Mouse (Mus musculus) liver, postnatal 0 days (tissue): ENCODE data around the gene Zfp628. TPM values are rescaled to one million over a fixed set of nuclear protein-coding genes. Genes with fewer than 3 reads are reported as not detected.

Source experiments
- ATAC-seq: fragments of 200-750 bp; cut with Nextera tagmentation; 2 replicates; pipeline ENCODE4 v1.8.0; 2017; ENCODE audit warnings: mild to moderate bottlenecking, moderate library complexity
- DNase-seq: peaks from one replicate; pipeline ENCODE4 v3.0.0-alpha.2; 2016
- H3K27ac ChIP-seq: fragments of 300-500 bp; sonication (generic); 2 replicates; pipeline ENCODE4 v1.5.1; 2014; ENCODE audit warnings: antibody characterized with exemption, moderate library complexity, mild to moderate bottlenecking, low read depth
- H3K27me3 ChIP-seq: fragments of 300-500 bp; sonication (generic); 2 replicates; pipeline ENCODE4 v1.6.1; 2014; ENCODE audit warnings: low read length, control low read depth, mixed read lengths; ENCODE audit not compliant: insufficient read depth
- H3K36me3 ChIP-seq: fragments of 300-500 bp; sonication (generic); replicated peaks from 2 replicates; pipeline ENCODE4 v1.6.1; 2014; ENCODE audit warnings: mild to moderate bottlenecking, control low read depth, low read length, moderate library complexity, mixed read lengths; ENCODE audit not compliant: insufficient read depth
- H3K4me1 ChIP-seq: fragments of 300-500 bp; sonication (generic); 2 replicates; pipeline ENCODE4 v1.6.1; 2014; ENCODE audit warnings: antibody characterized with exemption, mild to moderate bottlenecking, control low read depth; ENCODE audit not compliant: insufficient read depth
- H3K4me2 ChIP-seq: fragments of 300-500 bp; sonication (generic); 2 replicates; pipeline ENCODE4 v1.6.1; 2014; ENCODE audit warnings: low read depth, mild to moderate bottlenecking, low read length, moderate library complexity, mixed read lengths
- H3K4me3 ChIP-seq: fragments of 300-500 bp; sonication (generic); 2 replicates; pipeline ENCODE4 v1.5.1; 2014; ENCODE audit warnings: low read depth, low read length
- H3K9ac ChIP-seq: fragments of 300-500 bp; sonication (generic); replicated peaks from 2 replicates; pipeline ENCODE4 v1.6.1; 2014; ENCODE audit warnings: mild to moderate bottlenecking, moderate library complexity
- H3K9me3 ChIP-seq: fragments of 300-500 bp; sonication (generic); 2 replicates; pipeline ENCODE4 v1.6.1; 2016; ENCODE audit warnings: mild to moderate bottlenecking, control low read depth, low read length, mixed read lengths
- CTCF ChIP-seq: sonication (generic); IDR thresholded peaks from 2 replicates; pipeline ENCODE4 v1.5.1; 2016; ENCODE audit warnings: antibody characterized with exemption, low read depth
- EP300 ChIP-seq: IDR thresholded peaks from 2 replicates; pipeline ENCODE4 v1.6.1; 2016; ENCODE audit warnings: antibody characterized with exemption, low read depth, mild to moderate bottlenecking
- WGBS: fragments of 180-500 bp; shearing (Covaris S2); extraction: QIAGEN DNeasy Blood & Tissue Kit; methylation state at CpG from one replicate; pipeline ENCODE4 v1.1.7; 2014; ENCODE audit not compliant: insufficient replicate concordance; 5-methylcytosine and 5-hydroxymethylcytosine counted together
- polyA plus RNA-seq: library from polyadenylated mRNA; unstranded; fragments of >200 nt; fragmentation: Nextera tagmentation; extraction: Ambion mirVana; gene quantifications from 2 replicates; pipeline ENCODE4 v1.2.1, GENCODE M21; 2015

The Zfp628 gene
- polyA plus RNA-seq: 0.90 and 1.0 TPM in 2 replicates

DNA sequence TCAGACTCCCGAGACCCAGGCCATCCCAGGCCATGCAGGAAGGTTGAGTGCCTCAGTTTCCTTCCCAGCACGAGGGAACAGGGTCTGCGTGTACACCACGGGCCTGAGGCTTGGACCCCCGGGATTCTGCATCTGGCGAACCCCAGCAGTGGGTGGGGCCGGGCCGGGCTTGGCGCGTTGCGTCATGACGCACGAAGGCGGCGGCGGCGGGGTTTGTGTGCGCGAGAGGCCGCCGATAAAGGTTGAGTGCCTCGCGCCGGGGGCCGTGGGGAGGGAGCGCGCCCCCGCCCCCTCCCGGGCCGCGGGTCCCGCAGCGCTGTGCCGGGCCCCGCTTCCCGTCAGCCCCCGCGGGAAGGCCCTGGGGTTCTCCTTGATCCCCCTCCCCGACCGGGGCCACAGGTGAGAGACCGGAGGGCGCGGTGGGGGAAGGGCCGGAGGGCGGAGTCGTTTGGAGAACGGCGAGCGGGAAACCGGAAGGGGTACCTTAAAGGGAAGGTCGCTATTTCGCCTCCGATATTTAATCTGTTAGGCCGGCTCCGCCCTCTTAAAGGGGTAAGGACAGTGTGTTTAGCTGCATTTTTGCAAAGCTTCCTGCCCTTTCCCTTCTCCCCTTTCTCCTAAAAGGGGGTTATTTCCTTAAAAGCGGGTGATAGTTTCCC, at the start of gene Zfp628:
TSS of gene Zfp628 (plus strand) at position 211 of the 659 bp plus-strand sequence.
- peak; percentile 94 for DNase-seq
- Histone ChIP-seq H3K9ac (peak within 1 kb of the TSS; percentile 92), H3K27ac (peak within 1 kb of the TSS; percentile 94), H3K9me3 (no peaks in the 10 kb centered on the region), H3K4me3 (peak within 1 kb of the TSS; percentile 84), H3K4me2 (peak within 1 kb of the TSS; percentile 91), H3K4me1 (peaks cover 20% of the 10 kb centered on the region), H3K27me3 (no peaks in the 10 kb centered on the region), H3K36me3 (peaks cover 23% of the 10 kb centered on the region)
- 2% methylated on average over 47 of the region's 56 CpGs for WGBS
- ATAC-seq: peak; percentile 94
- TF ChIP-seq CTCF: no peak
- TF ChIP-seq EP300: peak; percentile 55; the same call in 1 of the 2 replicates

DNA sequence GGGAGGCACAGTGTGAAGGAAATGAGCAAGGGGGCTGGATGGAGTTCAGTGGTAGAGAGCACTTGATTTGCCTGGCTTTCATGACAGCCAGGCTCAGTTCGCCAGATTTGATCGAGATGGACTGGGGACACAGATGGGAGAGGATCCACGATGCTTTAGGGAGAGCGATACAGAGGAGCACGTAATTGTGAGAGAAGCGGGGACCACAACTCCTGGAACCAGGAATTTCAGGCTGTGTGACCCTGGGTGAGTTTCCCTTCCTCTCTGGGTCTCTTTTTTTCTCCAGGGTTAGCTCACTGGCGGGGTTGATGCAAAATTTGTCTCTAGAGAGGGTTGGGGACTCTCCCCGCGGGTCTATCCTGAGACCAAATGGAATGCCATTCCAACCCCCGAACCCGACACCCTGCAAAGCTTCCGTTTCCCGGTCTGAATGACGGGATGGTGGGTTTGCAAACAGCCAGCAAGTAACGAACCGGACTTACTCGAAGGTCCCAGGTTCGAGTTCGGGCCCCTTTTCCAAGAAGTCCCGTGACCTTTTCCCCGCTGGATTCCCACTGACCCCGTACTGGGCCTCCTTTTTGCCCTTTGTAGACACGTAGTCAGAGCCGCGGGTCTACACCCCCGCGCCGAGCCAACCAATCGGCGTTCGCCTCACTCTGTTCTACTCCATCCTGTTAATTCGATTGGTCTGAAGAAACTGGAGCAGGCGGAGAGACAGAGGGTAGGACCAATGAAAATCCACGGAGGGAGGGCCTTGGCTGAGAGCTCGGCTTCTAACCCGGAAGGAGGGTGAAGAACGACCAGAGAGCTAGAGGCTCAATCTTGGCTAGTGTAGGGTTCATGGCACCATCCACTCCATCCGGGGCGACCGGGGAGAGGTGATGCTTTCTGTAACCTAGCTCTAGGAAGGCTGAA, 49.2 kb upstream of the Zfp628 start:
- Histone ChIP-seq H3K4me1 (peaks cover 21% of the 10 kb centered on the region), H3K27me3 (no peaks in the 10 kb centered on the region), H3K9ac (peak overlapping the region; percentile 83), H3K4me2 (peak overlapping the region; percentile 84), H3K27ac (peak overlapping the region; percentile 93), H3K36me3 (no peaks in the 10 kb centered on the region), H3K4me3 (peak overlapping the region; percentile 69), H3K9me3 (no peaks in the 10 kb centered on the region)
- DNase-seq (peak; percentile 95), ATAC-seq (peak; percentile 100)
- TF ChIP-seq CTCF (no peak), EP300 (peak; percentile 61; the same call in 1 of the 2 replicates)
- whole genome bisulfite sequencing: 5% methylated on average over 40 of the region's 40 CpGs

DNA sequence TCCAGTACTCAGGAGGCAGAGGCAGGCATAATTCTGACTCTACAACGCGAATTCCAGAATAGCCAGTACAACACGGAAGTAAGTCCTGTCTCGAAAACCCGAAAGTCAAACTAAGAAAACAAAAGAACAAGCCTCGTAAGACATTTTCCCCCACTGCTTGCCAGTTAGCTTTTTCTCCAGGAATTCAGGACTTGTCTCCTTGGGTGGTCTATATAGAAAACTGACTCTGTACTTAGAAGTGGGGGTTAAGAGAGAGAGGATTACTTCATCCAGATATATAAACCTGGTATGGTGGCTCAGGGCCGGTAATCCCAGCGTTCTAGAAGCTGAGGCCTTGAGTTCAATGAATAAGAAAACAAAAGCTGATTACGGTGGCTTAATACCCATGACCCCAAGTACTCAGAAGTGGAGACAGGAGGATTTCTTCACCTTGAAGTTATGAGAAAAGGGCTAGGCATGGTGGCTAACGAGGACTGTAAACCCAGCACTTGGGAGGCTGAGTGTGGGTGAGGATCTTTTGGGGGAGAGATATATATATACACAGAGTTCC, 48.3 kb upstream of the Zfp628 start:
- DNase-seq (no peak), ATAC-seq (0 out of 2 replicates have a peak, but pooled peaks have one; percentile 1)
- Histone ChIP-seq H3K4me1 (peaks cover 21% of the 10 kb centered on the region), H3K27me3 (no peaks in the 10 kb centered on the region), H3K9me3 (no peaks in the 10 kb centered on the region), H3K4me2 (peak overlapping the region; percentile 84), H3K36me3 (no peaks in the 10 kb centered on the region), H3K9ac (peak overlapping the region; percentile 83), H3K4me3 (peak overlapping the region; percentile 69), H3K27ac (peak overlapping the region; percentile 93)
- 32% methylated on average over 10 of the region's 10 CpGs for WGBS
- TF ChIP-seq EP300 (no peak), CTCF (no peak)

DNA sequence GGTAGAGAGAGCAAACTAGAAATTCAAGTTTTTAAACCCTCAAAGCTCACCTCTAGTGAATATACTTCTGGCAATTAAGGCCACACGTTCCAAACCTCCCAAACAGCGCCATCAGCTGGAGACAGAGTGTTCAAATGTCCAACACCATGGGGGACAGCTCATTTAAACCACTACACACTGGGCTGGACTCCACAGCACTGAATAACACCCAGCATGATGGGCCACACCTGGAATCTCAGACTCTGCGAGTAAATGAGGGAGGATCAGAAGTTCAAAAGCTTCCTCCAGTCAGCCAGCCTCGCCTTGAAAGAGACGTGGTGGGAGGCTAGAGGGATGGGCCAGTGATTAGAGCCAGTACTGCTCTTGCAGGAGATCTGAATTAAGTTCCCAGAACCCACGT, 44.9 kb upstream of the Zfp628 start, which contains the start of gene Isoc2b:
TSS of gene Isoc2b (minus strand) at position 126 of the 400 bp plus-strand sequence.
- 57% methylated on average over 6 of the region's 6 CpGs for WGBS
- TF ChIP-seq CTCF (no peak), EP300 (no peak)
- ATAC-seq: no peak

DNA sequence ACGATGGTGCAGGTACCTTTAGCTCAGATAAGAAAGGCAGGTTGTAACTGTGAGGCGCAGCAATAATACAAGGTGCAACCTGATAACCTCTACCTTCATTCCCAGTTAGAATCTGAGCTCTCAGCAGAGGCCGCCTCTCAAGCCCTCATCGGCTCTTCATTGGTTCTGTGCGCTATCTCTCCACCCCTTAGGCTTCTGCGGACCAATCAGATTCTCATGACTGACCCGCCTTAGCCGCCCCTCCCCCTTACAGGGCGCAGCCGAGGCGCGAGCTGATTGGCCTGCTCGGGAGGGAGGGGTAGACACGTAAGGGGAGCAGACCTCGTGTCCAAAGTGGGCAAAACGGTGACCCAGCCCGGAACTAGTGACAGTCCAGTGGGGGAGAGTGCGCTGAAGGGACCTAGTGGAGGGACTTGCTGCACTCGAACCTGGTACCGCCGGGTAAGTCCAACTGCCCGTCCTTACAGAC, 38.2 kb upstream of the Zfp628 start, which contains the start of gene Isoc2a:
TSS of gene Isoc2a (plus strand) at position 401 of the 469 bp plus-strand sequence.
- WGBS: under 1% methylated on average over 22 of the region's 22 CpGs
- Histone ChIP-seq H3K27ac (peak within 1 kb of the TSS; percentile 92), H3K36me3 (no peaks in the 10 kb centered on the region), H3K9me3 (no peaks in the 10 kb centered on the region), H3K4me1 (peaks cover 15% of the 10 kb centered on the region), H3K27me3 (no peaks in the 10 kb centered on the region), H3K9ac (peak within 1 kb of the TSS; percentile 63), H3K4me2 (peak within 1 kb of the TSS; percentile 67), H3K4me3 (peak within 1 kb of the TSS; percentile 47)
- peak; percentile 91 for TF ChIP-seq EP300
- TF ChIP-seq CTCF: no peak
- peak; percentile 99 for ATAC-seq
- peak; percentile 94 for DNase-seq

More for the DNA sequence above, 44.9 kb upstream of the Zfp628 start, which contains the start of gene Isoc2b:
- Histone ChIP-seq H3K4me3 (no peak within 1 kb of the TSS), H3K36me3 (no peaks in the 10 kb centered on the region), H3K27me3 (no peaks in the 10 kb centered on the region), H3K4me1 (peaks cover 12% of the 10 kb centered on the region; the same call in 1 of the 2 replicates), H3K27ac (no peak within 1 kb of the TSS), H3K9me3 (no peaks in the 10 kb centered on the region), H3K9ac (no peak within 1 kb of the TSS), H3K4me2 (no peak within 1 kb of the TSS)
- no peak for DNase-seq
